Mouse (Mus musculus) CH12.LX (cell line): Measurements from ENCODE around the gene Siglec1. TPM values are rescaled to one million over a fixed set of nuclear protein-coding genes. Genes with fewer than 3 reads are reported as not detected.

Source experiments
- DNase-seq: peaks from one replicate; pipeline ENCODE4 v3.0.0-alpha.2; 2013; ENCODE audit errors: extremely low read depth
- H3K27ac ChIP-seq: 2 replicates; pipeline ENCODE4 v1.5.1; 2012; ENCODE audit warnings: low read depth, mild to moderate bottlenecking, control low read depth, moderate library complexity; ENCODE audit not compliant: insufficient read depth
- H3K27me3 ChIP-seq: replicated peaks from 2 replicates; pipeline ENCODE3; 2012; ENCODE audit warnings: inconsistent platforms
- H3K36me3 ChIP-seq, 2 experiments: replicated peaks in 1 of 2; 2 replicates each; pipeline versions ENCODE3 to v1.6.1; 2012; ENCODE audit warnings: inconsistent platforms in 1 of 2, low read length in 1 of 2, mild to moderate bottlenecking in 1 of 2, mixed read lengths in 1 of 2, moderate library complexity in 1 of 2; ENCODE audit not compliant: control insufficient read depth in 1 of 2, insufficient read depth in 1 of 2
- H3K4me1 ChIP-seq, 2 experiments: 2 replicates each; pipeline ENCODE4 v1.6.1; 2012; ENCODE audit warnings: inconsistent platforms in 1 of 2, moderate library complexity in 1 of 2; ENCODE audit not compliant: insufficient read depth in 2 of 2, control insufficient read depth in 1 of 2
- H3K4me2 ChIP-seq: 2 replicates; pipeline ENCODE4 v1.6.1; 2012; ENCODE audit warnings: low read depth, mild to moderate bottlenecking, control low read depth; ENCODE audit not compliant: poor library complexity, insufficient read depth, severe bottlenecking
- H3K4me3 ChIP-seq, 3 experiments: fragments of 150-350 bp in 1 of 3; sonication (generic) in 1 of 3; replicated peaks in 1 of 3; 2 replicates each; pipeline versions ENCODE3 to v1.5.1; 2011 to 2012; ENCODE audit warnings: low read depth in 2 of 3, low read length in 2 of 3, mild to moderate bottlenecking in 2 of 3, moderate library complexity in 2 of 3, control low read depth in 1 of 3, improper control_type of control experiment in 1 of 3, inconsistent platforms in 1 of 3, mixed read lengths in 1 of 3; ENCODE audit not compliant: poor library complexity in 1 of 3
- H3K79me2 ChIP-seq: replicated peaks from 2 replicates; pipeline ENCODE4 v1.6.1; 2012; ENCODE audit warnings: mild to moderate bottlenecking, moderate library complexity; ENCODE audit not compliant: control insufficient read depth, poor library complexity, insufficient read depth, severe bottlenecking; ENCODE audit errors: extremely low read depth
- H3K9ac ChIP-seq: 2 replicates; pipeline ENCODE4 v1.6.1; 2012; ENCODE audit warnings: low read depth, mild to moderate bottlenecking, control low read depth, moderate library complexity; ENCODE audit not compliant: insufficient read depth
- H3K9me3 ChIP-seq: replicated peaks from 2 replicates; pipeline ENCODE3; 2012; ENCODE audit warnings: low read length, inconsistent platforms, mixed read lengths
- ELF1 ChIP-seq: IDR thresholded peaks from 2 replicates; pipeline ENCODE4 v1.6.1; 2014; ENCODE audit warnings: low read depth, mild to moderate bottlenecking, inconsistent platforms, low read length, improper control_type of control experiment
- GABPA ChIP-seq: IDR thresholded peaks from 2 replicates; pipeline ENCODE4 v1.6.1; 2012; ENCODE audit warnings: low read depth, low read length, improper control_type of control experiment, inconsistent platforms; ENCODE audit not compliant: insufficient replicate concordance
- KAT2A ChIP-seq: IDR thresholded peaks from 2 replicates; pipeline ENCODE4 v1.6.1; 2012; ENCODE audit warnings: low read length, improper control_type of control experiment, inconsistent platforms; ENCODE audit not compliant: insufficient replicate concordance
- MAFK ChIP-seq: IDR thresholded peaks from 2 replicates; pipeline ENCODE4 v1.6.1; 2011; ENCODE audit warnings: low read length, improper control_type of control experiment; ENCODE audit not compliant: insufficient replicate concordance
- MAX ChIP-seq: IDR thresholded peaks from 2 replicates; pipeline ENCODE4 v1.6.1; 2011; ENCODE audit warnings: low read length, improper control_type of control experiment
- NELFE ChIP-seq: IDR thresholded peaks from 2 replicates; pipeline ENCODE4 v1.6.1; 2011; ENCODE audit warnings: low read depth, low read length, improper control_type of control experiment
- NRF1 ChIP-seq: IDR thresholded peaks from 2 replicates; pipeline ENCODE4 v1.6.1; 2014; ENCODE audit warnings: low read depth, mild to moderate bottlenecking, inconsistent platforms, low read length, improper control_type of control experiment, moderate library complexity
- PAX5 ChIP-seq: IDR thresholded peaks from 2 replicates; pipeline ENCODE4 v1.6.1; 2012; ENCODE audit warnings: low read length, inconsistent platforms, mixed read lengths
- RAD21 ChIP-seq: IDR thresholded peaks from 2 replicates; pipeline ENCODE4 v1.6.1; 2011; ENCODE audit warnings: low read depth, mild to moderate bottlenecking, low read length, improper control_type of control experiment, moderate library complexity
- RCOR1 ChIP-seq: conservative IDR thresholded peaks from 2 replicates; pipeline ENCODE4 v1.6.1; 2012; ENCODE audit warnings: low read depth, mild to moderate bottlenecking, inconsistent platforms, low read length, improper control_type of control experiment
- SIN3A ChIP-seq: IDR thresholded peaks from 2 replicates; pipeline ENCODE4 v1.6.1; 2012; ENCODE audit warnings: low read length, improper control_type of control experiment, inconsistent platforms
- TBP ChIP-seq: conservative IDR thresholded peaks from 2 replicates; pipeline ENCODE4 v1.6.1; 2011; ENCODE audit warnings: low read depth, low read length, improper control_type of control experiment
- TCF12 ChIP-seq: IDR thresholded peaks from 2 replicates; pipeline ENCODE4 v1.6.1; 2014; ENCODE audit warnings: low read depth, mild to moderate bottlenecking, inconsistent platforms, low read length, improper control_type of control experiment
- UBTF ChIP-seq: IDR thresholded peaks from 2 replicates; pipeline ENCODE4 v1.6.1; 2012; ENCODE audit warnings: low read depth, mild to moderate bottlenecking, inconsistent platforms, low read length, improper control_type of control experiment, moderate library complexity
- USF1 ChIP-seq: IDR thresholded peaks from 2 replicates; pipeline ENCODE4 v1.6.1; 2014; ENCODE audit warnings: low read depth, mild to moderate bottlenecking, inconsistent platforms, low read length, improper control_type of control experiment
- ZC3H11A ChIP-seq: IDR thresholded peaks from 2 replicates; pipeline ENCODE4 v1.6.1; 2012; ENCODE audit warnings: low read depth, mild to moderate bottlenecking, inconsistent platforms, low read length, improper control_type of control experiment
- ZKSCAN1 ChIP-seq: IDR thresholded peaks from 2 replicates; pipeline ENCODE4 v1.6.1; 2012; ENCODE audit warnings: low read depth, inconsistent platforms, low read length, improper control_type of control experiment, borderline replicate concordance
- ZMIZ1 ChIP-seq: IDR thresholded peaks from 2 replicates; pipeline ENCODE4 v1.6.1; 2012; ENCODE audit warnings: low read depth, mild to moderate bottlenecking, inconsistent platforms, low read length, improper control_type of control experiment
- dilution Hi-C: fragments of 300-500 bp; cut with MboI; formaldehyde crosslinking; loops from 2 replicates; pipeline ENCODE4 v1.14.3; 2020; ENCODE audit warnings: low sequenced_read_pairs; ENCODE audit not compliant: extremely low pct_unique_long_range_greater_than_20kb, extremely low pct_ligation_motif_present
- in situ Hi-C: fragments of 300-500 bp; cut with MboI; formaldehyde crosslinking; loops from 3 replicates; pipeline ENCODE4 v1.14.3; 2019; ENCODE audit warnings: low sequenced_read_pairs, low pct_ligation_motif_present, low pct_unique_long_range_greater_than_20kb, mixed read lengths
- polyA plus RNA-seq: library from polyadenylated mRNA; unstranded; fragments of >175 nt; gene quantifications from 2 replicates; pipeline ENCODE4 v1.2.1, GENCODE M21; 2012; ENCODE audit warnings: low read depth; ENCODE audit not compliant: insufficient read length
- total RNA-seq, 2 experiments: library from RNA; depleted of rRNA; stranded (reverse); fragments of 300-350 nt in 1 of 2; fragments of >200 nt in 1 of 2; gene quantifications; 2 replicates each; pipeline ENCODE4 v1.2.3; 2012 to 2014

Gene Siglec1
- total and polyA plus RNA-seq, 3 experiments: not detected

GRCm38 (mm10) chr2:131052043-131052442 lies 34.5 kb downstream of the Siglec1 start:
- Histone ChIP-seq H3K4me3 (no peak overlapping the region), H3K79me2 (no peaks in the 10 kb centered on the region), H3K36me3 (no peaks in the 10 kb centered on the region), H3K9me3 (no peaks in the 10 kb centered on the region), H3K4me2 (no peak overlapping the region), H3K4me1 (peaks cover 18 to 32% of the 10 kb centered on the region in 2 experiments), H3K9ac (no peak overlapping the region), H3K27ac (no peak overlapping the region), H3K27me3 (peaks cover 46% of the 10 kb centered on the region)
- no peak for DNase-seq
- dilution Hi-C loops: no loop called here
- TF ChIP-seq RCOR1: no peak
- no peak for TF ChIP-seq GABPA
- TF ChIP-seq UBTF: no peak
- no peak for TF ChIP-seq ZC3H11A
- TF ChIP-seq NRF1: no peak
- no peak for TF ChIP-seq SIN3A
- no peak for TF ChIP-seq ZMIZ1
- TF ChIP-seq TCF12: no peak
- no peak for TF ChIP-seq NELFE
- TF ChIP-seq MAFK: no peak
- no peak for TF ChIP-seq MAX
- no peak for TF ChIP-seq TBP
- TF ChIP-seq PAX5: no peak
- no peak for TF ChIP-seq KAT2A
- TF ChIP-seq ELF1: no peak
- no peak for TF ChIP-seq RAD21
- in situ Hi-C loops: no loop called here

DNA sequence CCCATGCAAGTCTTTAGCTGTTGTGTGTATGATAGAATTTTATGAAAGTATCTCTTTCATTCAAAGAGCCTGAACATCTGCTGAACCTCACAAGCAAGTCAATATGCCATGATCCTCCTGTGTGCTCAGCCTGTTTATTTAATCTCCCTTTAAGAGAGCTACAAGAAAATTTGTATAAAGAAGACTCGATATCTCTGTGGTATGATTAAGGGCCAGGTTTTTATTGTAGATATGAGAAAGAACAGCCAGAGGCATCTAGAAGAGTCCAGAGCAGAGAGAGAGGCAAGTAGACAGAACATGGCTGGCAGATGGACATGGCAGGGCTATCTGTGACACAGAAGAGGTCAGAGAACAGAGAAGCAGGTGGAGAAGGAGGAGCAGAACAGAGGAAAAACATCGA lies 40.5 kb downstream of the Siglec1 start:
- in situ Hi-C loops (no loop called here), dilution Hi-C loops (no loop called here)
- Histone ChIP-seq H3K9ac (no peak overlapping the region), H3K27ac (no peak overlapping the region), H3K4me2 (no peak overlapping the region), H3K9me3 (peaks cover 2% of the 10 kb centered on the region), H3K27me3 (peaks cover 6% of the 10 kb centered on the region), H3K79me2 (no peaks in the 10 kb centered on the region), H3K4me1 (0 out of 4 replicates have a peak, but pooled peaks cover 0 to 2% of the 10 kb centered on the region in 2 experiments), H3K36me3 (no peaks in the 10 kb centered on the region), H3K4me3 (no peak overlapping the region)
- TF ChIP-seq USF1: no peak
- TF ChIP-seq ZKSCAN1: no peak
- no peak for TF ChIP-seq ZC3H11A
- no peak for TF ChIP-seq GABPA
- no peak for TF ChIP-seq UBTF
- DNase-seq: no peak
